Mouse (Mus musculus): ENCODE measurements around the gene Adtrp. TPM values are rescaled to one million over a fixed set of nuclear protein-coding genes. Genes with fewer than 3 reads are reported as not detected.

The Adtrp gene
- polyA plus RNA-seq, 1 experiment from 2014 or later, result 0.47 TPM

- Histone ChIP-seq H3K9ac (replicated peaks) (no peak overlapping the region), H3K4me3 (replicated peaks) (no peak overlapping the region), H3K27ac (replicated peaks) (no peak overlapping the region), H3K9me3 (replicated peaks) (no peaks in the 10 kb centered on the region), H3K4me2 (no peak overlapping the region), H3K36me3 (no peaks in the 10 kb centered on the region), H3K27me3 (replicated peaks) (no peaks in the 10 kb centered on the region), H3K4me1 (no peaks in the 10 kb centered on the region)
- WGBS, result 95% methylated on average over 8 of the region's 8 CpGs
- ATAC-seq (ENCODE audit: low FRiP score), result no peak
These were observed 117.8 kb downstream of the Adtrp start for GRCm38 (mm10) chr13:41729660-41730059.

- Histone ChIP-seq H3K9me3 (replicated peaks) (no peaks in the 10 kb centered on the region), H3K4me3 (replicated peaks) (no peak overlapping the region), H3K27ac (replicated peaks) (no peak overlapping the region), H3K36me3 (no peaks in the 10 kb centered on the region), H3K4me1 (no peaks in the 10 kb centered on the region), H3K9ac (replicated peaks) (no peak overlapping the region), H3K27me3 (replicated peaks) (no peaks in the 10 kb centered on the region), H3K4me2 (no peak overlapping the region)
- 84% methylated on average over 3 of the region's 3 CpGs for WGBS
- ATAC-seq (ENCODE audit: low FRiP score), result no peak
These were observed 119.7 kb downstream of the Adtrp start for GRCm38 (mm10) chr13:41727803-41728202.

GRCm38 (mm10) chr13:41719331-41719730, 128.2 kb downstream of the Adtrp start:
- Histone ChIP-seq H3K27ac (replicated peaks) (no peak overlapping the region), H3K36me3 (no peaks in the 10 kb centered on the region), H3K9me3 (replicated peaks) (no peaks in the 10 kb centered on the region), H3K4me1 (no peaks in the 10 kb centered on the region), H3K4me3 (replicated peaks) (no peak overlapping the region), H3K27me3 (replicated peaks) (no peaks in the 10 kb centered on the region), H3K4me2 (no peak overlapping the region), H3K9ac (replicated peaks) (no peak overlapping the region)
- ATAC-seq (ENCODE audit: low FRiP score), result no peak
- WGBS, result 90% methylated on average over 16 of the region's 16 CpGs

- no peaks in the 10 kb centered on the region for H3K9me3 ChIP-seq (replicated peaks)
- WGBS, result 89% methylated on average over 4 of the region's 4 CpGs
- ATAC-seq (ENCODE audit: low FRiP score), result no peak
- H3K36me3 ChIP-seq, result no peaks in the 10 kb centered on the region
- no peaks in the 10 kb centered on the region for H3K4me1 ChIP-seq
- H3K4me2 ChIP-seq, result no peak overlapping the region
- H3K27ac ChIP-seq (replicated peaks), result no peak overlapping the region
- H3K27me3 ChIP-seq (replicated peaks), result no peaks in the 10 kb centered on the region
- no peak overlapping the region for H3K4me3 ChIP-seq (replicated peaks)
- H3K9ac ChIP-seq (replicated peaks), result no peak overlapping the region
These were observed 129.4 kb downstream of the Adtrp start for GRCm38 (mm10) chr13:41718051-41718450.

Other genes with a start within 250 kb of the Adtrp start
- 34.1 and 38.0 TPM in 2 replicates for gene Tmem170b, start 241.8 kb downstream of the Adtrp start, polyA plus RNA-seq (2015; fragmentation: Nextera tagmentation; extraction: Ambion mirVana)
- gene Hivep1, start 204.3 kb upstream of the Adtrp start, polyA plus RNA-seq (2015; fragmentation: Nextera tagmentation; extraction: Ambion mirVana), result 15.6 and 17.6 TPM in 2 replicates

All from neural tube, embryonic 15.5 days (tissue).